Mouse (Mus musculus): Measurements from ENCODE around the gene Pgm1.

Gene Pgm1

DNA sequence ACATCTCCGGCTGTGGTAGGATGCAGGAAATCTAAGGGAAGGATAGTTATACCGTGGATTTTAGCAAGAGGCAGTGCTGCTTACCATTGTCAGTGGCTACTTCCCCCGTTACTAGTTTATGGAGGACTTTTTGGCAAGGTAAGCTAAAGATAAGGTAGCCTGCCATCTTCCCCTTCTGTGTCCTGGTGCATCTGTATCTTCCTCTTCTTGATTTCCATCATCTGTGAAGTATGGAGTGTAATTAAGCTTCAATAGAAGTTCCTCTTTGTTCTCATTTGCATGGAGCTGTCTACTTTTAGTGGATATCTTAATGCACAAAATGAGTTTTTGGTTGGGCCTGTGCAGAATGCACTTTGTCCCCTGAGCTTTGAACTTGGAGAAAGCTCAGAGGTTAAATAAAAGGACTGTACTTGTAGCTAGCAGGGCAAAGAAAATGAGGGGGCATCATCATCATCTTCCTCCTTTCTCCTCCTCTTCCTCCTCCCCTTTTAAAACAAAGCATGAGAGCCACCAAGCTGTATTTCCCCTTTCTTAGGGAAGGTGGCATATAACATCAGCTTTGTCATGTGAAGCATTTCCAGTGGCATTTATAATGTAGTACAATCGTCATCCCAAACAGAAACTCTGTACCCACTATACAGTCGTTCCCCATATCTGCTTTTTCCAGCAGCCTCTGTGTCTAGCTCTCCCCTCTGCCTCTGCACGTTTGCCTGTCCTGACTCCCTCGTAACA, 29.0 kb downstream of the Pgm1 start:
- DNase-seq, result no peak

DNA sequence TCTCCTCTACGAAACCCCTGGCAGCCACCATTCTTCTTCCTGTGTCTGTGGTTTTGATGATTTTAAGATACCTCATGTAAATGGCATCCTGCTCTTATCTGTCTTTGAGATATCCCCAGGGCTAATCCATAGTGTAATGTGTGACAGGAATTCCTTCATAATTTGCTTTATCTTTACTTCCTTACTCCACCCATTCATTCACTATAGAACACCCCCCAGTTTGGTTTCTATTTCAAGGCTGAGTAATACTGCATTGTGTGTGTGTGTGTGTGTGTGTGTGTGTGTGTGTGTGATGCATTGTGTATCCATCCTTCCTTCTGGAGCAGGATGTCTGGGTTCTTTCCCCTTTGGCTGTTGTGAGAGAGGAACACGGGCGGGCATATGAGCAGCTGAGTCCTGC, 30.1 kb downstream of the Pgm1 start:
- DNase-seq, result no peak

DNA sequence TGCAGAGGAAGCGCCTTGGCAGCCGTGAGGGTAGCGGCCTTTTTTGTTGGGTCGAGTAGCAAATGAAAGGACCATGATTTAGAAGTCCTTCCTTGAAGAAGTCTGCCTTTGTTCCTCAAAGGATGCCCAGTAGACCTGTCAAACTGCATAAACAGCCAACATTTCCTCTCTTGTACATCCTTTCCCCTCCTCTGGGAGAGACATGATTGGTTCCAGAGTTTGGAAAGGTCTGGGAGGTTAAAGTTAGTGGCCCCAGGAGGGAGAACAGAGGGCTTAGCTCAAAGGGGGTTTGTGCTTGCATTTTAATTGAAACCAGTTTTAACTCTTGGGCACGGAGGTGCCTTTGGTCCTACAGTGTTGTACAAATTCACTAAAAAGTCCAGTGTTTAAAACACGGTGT, 37.3 kb downstream of the Pgm1 start:
- no peak for DNase-seq

- DNase-seq, result peak; percentile 98
These were observed 40.1 kb downstream of the Pgm1 start for GRCm38 (mm10) chr4:99969328-99969727.

DNA sequence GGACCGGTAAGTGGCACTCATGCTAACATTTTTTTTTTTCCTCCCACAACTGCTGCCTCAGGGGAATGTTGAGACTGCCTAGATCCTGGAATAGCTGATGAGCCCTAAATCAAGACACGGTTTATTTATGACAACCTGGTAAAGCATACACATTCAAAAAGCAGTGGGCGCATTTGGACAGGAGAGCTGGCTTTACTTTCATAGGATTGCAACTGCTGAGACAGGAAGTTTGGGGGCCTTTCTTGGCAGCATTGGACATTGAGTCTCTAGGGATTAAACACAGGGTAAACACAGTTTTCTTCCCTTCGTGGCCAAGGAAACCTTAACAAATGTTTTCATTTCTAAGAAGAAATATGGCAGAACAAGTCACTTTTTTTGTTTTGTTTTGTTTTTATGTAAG, 40.9 kb downstream of the Pgm1 start:
- DNase-seq, result peak; percentile 91

DNA sequence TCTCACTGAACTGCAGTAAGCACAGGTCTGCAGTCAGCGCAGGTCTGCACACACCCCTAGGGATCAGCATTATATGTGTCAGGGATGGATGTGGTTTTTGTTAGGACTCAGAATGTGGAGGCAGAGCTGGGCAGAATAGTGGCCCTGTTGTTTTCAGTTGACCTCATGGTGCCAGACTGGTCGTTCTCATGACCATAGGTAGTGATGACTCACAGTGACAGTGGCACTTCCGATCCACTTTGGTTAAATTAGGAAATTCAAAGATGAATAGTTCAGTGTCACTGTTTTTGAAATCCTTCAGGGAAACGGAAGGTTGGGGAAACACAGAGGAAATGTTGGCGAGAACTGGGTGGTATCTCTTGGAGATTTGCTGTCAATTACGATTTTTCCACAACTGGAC, 43.7 kb downstream of the Pgm1 start:
- DNase-seq, result peak; percentile 69

GRCm38 (mm10) chr4:99973931-99974330, 44.7 kb downstream of the Pgm1 start:
- DNase-seq, result peak; percentile 96

GRCm38 (mm10) chr4:99974375-99974774, 45.2 kb downstream of the Pgm1 start:
- no peak for DNase-seq

GRCm38 (mm10) chr4:99979326-99979725, 50.1 kb downstream of the Pgm1 start:
- peak; percentile 57 for DNase-seq

DNA sequence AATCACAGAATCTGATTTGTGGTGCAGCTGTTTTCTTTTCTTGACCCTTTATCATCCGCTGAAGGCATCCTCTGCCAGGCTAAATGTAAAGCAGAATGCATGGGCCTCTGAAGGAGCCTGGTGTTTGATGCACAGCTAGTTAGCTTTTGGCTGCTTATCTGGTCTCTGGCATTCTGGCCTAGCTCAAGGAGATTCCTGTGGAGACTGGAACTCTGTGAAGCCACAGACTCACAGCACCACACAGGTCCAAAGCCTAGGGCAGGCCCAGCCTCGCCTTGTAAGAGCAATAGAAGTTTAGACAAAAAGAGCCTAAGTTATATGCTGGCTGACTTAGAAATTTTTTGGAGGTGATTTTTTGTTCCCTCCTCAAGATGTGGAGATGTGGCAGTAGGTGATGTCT, 52.0 kb downstream of the Pgm1 start:
- peak; percentile 55 for DNase-seq

DNA sequence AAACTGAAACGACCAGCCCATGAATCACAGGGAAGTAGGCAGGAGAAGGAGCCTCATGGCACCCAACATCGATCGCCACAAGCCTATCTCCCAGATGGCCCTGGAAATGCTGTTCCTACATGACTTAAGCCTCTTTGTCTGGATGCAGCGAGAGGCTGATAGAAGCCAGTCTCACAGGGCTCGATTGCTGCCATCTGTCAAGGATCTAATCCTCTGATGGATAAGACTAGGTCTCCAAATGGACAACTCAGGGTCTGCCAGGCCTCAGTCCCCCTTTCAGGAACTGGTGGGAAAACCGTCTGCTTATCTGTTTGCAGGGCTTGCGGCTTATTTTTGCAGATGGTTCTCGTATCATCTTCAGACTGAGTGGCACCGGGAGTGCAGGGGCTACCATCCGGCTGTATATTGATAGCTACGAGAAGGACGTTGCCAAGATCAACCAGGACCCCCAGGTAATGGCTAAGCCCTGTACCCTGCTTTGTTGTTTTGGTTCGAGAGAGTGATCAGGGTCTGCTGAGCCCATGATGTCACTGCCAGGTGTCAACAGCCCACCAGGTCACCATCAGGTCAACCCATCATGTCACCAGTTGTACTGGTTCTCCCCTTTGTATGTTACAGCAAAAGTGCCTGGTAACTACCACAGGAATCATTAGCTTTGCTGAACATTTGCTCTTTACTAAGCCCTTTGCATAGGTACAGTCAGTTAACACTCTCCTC, 54.6 kb downstream of the Pgm1 start:
- peak; percentile 68 for DNase-seq

DNA sequence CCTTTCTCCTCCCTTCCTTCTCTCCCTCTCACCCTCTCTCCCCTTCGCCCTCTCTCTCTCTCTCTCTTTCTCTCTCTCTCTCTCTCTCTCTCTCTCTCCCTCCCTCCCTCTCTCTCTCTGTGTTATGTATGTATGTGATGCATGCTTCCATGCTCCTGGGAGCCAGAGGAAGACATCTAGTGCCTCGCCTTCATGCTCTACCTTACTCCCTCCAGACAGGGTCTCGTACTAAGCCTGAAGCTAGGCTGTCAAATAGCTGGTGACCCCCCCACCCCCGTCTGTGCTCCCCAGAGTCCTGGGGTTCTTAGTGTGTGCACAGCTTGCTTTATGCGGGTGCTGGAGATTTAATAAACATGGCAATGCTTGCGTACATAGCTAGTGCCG, 55.1 kb downstream of the Pgm1 start:
- no peak for DNase-seq

GRCm38 (mm10) chr4:99985086-99985485, 55.9 kb downstream of the Pgm1 start:
- peak; percentile 61 for DNase-seq

DNA sequence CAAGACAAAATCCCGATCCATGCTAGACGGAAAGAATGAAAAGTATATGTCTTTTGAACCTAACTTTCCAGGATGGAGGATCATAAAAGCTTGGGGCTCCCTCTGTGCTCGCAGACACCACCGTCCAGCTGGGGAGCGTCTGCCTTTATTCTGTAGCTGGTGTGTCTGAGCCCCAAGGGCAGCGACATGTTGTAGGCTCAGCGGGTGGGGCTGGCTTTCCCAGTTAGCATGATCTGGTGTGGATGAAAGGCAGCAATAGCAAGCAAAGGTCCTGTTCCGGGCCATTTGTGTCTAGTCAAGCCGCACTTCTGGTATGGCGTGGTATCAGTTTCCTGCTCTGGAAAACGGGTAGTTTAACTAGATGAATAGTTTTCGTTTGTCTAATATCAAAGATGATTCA, 56.4 kb downstream of the Pgm1 start:
- DNase-seq, result peak; percentile 80

DNA sequence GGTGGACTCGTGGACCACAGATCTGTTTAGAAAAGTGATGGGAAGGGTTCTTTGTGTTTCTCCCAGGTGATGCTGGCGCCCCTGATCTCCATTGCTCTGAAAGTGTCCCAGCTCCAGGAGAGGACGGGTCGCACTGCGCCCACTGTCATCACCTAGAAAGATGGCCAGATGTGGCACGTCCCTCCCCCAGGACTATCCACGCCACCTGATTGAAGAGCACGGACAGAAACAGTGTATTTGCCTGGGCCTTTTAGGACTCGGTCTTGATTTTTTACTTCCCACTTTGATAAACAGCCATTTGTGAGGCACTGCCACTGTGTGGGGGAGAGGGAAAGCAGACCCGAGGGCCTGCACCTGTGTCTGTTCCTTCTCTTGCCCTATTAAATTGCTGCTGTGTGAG, 57.4 kb downstream of the Pgm1 start:
- DNase-seq, result peak; percentile 89

- peak; percentile 85 for DNase-seq
These were observed 59.6 kb downstream of the Pgm1 start for GRCm38 (mm10) chr4:99988771-99989170.

GRCm38 (mm10) chr4:100000971-100001370, 71.8 kb downstream of the Pgm1 start:
- DNase-seq, result peak; percentile 84

DNA sequence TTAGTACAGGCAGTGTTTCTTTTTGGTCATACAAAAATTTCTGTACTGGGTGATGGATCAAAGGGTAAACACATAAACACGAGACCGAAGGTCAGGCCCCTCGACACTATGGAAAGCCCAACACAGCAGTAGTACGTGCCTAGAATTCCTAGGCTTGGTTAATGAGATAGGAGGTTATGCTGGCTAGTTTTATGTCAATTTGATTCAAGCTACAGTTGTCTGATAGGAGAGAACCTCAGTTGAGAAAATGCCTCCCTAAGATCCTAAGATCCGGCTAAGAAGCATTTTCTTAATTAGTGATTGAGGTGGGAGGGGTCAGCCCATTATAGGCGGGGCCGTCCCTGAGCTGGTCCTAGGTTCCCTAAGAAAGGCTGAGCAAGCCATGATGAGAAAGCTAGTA, 72.6 kb downstream of the Pgm1 start:
- DNase-seq, result peak; percentile 72

- peak; percentile 68 for DNase-seq
These were observed 78.5 kb downstream of the Pgm1 start for GRCm38 (mm10) chr4:100007721-100008120.

GRCm38 (mm10) chr4:100008371-100009090, 79.3 kb downstream of the Pgm1 start:
- DNase-seq, result peak; percentile 97

DNA sequence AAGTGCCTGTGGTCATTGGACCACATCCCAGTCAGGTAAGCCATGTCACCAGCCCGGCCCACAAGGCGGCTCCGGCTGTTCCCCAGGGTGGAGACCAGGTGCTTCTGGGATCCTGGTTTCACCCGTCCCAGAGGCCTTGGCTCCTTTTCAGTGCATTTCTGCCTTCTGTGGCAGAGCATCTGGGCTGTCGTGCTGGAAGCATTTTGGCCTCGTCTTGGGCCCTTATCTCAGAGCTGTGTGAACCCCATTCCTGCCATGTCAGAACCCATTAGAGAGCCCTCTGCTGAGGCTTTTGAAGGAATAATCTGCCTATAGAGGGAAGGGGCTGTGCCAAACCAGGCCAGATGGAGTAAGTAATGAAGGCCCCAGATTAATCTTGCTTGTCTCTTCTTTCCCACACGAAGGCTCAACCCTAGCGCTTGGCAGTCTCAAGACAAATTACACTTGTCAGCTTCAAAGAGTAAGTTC, 80.0 kb downstream of the Pgm1 start:
- DNase-seq, result peak; percentile 92

- DNase-seq, result peak; percentile 94
These were observed 81.7 kb downstream of the Pgm1 start for GRCm38 (mm10) chr4:100010916-100011315.

GRCm38 (mm10) chr4:100011563-100011962, 82.3 kb downstream of the Pgm1 start:
- DNase-seq, result peak; percentile 95
